Mouse (Mus musculus) large intestine, adult 2 months (tissue): ENCODE measurements around the gene Faf2. TPM values are rescaled to one million over a fixed set of nuclear protein-coding genes. Genes with fewer than 3 reads are reported as not detected.

ENCODE experiments used
- DNase-seq: peaks from one replicate; pipeline ENCODE4 v3.0.0-alpha.2; 2012; ENCODE audit warnings: low read depth, low spot score
- WGBS: fragments of 180-500 bp; shearing (Covaris S2); methylation state at CpG from one replicate; pipeline ENCODE4 v1.1.7; 2018; 5-methylcytosine and 5-hydroxymethylcytosine counted together
- polyA plus RNA-seq: library from polyadenylated mRNA; depleted of rRNA; stranded (reverse); fragments of >200 nt; gene quantifications from 2 replicates; pipeline ENCODE4 v1.2.3, GENCODE M21; 2012; rRNA removed

Gene Faf2
- polyA plus RNA-seq = 22.3 and 28.6 TPM in 2 replicates

DNA sequence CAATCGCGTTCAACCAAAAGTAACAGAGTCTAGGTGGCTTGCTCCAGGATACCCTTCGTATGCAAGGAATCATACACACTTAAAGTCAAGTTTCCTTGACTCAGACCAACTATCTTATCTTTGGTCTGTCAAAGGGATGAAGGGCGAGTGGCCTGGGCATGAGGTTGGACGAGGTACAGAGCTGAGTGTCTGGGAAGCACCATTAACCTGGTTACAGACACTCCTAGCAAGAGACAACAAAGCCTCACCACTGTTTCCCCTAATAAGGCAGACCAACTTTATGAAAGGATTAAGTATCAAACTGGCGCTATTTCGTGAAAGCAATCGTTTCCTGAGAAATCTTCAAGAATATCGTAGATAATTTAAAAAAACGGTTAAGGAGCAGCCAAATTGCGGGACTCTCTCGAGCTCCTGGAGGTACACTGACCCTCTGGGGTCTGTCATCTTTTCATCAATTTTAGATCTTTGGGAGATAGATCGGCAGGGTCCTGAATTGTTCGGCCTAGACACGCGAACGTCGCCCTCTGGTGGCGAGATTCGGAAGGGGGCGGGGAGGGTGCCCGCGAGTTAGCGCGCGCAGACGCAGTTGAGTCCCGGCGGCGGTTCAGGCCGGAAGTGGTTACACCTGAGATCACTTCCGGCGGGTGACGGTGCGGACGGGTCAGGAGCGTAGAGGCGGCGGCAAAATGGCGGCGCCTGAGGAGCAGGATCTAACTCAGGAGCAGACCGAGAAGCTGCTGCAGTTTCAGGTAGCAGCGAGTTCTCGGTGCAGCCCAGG, at the start of gene Faf2:
Gene Faf2 (plus strand): TSS at position 630 of the 778 bp plus-strand sequence.
- DNase-seq = peak; percentile 86
- 12% methylated on average over 44 of the region's 44 CpGs for WGBS

DNA sequence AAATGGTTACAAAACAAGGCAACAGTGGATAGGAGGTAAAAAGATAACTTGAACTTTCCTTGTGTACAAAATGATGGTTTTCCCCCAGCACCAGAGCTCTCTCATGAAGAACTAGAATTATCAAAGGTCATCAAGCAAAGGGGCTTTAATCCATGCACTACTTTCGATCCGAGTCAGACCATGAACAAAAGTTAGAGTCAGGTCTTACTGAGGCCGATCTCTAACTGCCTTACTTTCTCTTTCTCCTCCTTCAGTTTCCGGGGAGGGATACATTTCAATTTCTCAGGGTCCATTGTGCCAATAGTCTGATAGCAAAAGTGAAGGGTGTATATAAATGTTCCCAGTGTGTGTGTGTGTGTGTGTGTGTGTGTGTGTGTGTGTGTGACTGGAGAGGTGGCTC, 49.0 kb upstream of the Faf2 start:
- 89% methylated on average over 4 of the region's 4 CpGs for WGBS
- DNase-seq = no peak

DNA sequence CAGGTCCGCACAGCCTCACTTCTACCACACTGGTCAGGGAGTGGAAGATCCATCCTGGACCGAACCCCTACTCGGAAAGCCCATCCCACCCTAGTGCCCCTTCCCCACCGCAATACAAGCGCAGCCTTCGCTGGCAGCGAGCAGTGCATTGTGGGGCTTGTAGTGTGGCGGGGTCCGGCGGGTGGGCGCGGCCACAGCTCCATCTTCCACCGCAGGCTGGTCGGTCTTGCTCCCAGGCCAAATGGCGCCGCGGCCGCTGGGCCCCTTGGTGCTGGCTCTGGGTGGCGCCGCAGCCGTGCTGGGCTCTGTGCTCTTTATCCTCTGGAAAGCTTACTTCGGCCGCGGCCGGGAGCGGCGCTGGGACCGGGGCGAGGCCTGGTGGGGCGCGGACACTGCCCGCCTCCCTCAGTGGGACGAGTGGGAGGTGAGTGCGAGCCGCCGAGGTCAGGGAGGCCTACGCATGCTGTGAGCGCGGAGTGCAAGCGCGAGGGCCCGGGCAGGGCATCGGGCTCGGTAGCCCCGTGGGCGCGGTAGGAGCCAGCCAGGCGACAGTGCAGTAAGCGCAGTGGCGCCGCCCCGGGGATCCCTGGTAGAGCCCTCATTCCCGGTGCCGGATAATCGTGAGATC, 46.6 kb upstream of the Faf2 start, which contains the start of gene Arl10:
Gene Arl10 (plus strand): TSS at position 162 of the 628 bp plus-strand sequence.
- WGBS = under 1% methylated on average over 55 of the region's 55 CpGs
- DNase-seq = no peak

DNA sequence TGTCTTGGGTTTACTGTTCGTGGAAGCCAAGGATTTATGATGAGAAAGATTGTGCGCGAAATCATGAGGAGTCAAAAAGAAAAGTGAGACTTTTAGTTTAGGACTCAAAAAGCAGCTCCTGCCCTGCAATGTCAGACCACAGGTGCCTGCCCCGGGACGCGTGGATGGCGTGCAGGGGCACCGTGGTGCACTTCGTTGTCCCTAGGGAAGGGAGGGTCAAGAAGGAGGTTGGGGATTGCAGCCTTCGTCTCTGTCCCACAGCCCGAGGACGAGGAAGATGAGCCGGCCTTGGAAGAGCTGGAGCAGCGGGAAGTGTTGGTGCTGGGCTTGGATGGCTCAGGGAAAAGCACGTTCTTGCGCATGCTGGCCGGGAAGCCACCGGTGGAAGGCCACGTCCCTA, 46.1 kb upstream of the Faf2 start:
- no peak for DNase-seq
- WGBS = 1% methylated on average over 19 of the region's 19 CpGs

DNA sequence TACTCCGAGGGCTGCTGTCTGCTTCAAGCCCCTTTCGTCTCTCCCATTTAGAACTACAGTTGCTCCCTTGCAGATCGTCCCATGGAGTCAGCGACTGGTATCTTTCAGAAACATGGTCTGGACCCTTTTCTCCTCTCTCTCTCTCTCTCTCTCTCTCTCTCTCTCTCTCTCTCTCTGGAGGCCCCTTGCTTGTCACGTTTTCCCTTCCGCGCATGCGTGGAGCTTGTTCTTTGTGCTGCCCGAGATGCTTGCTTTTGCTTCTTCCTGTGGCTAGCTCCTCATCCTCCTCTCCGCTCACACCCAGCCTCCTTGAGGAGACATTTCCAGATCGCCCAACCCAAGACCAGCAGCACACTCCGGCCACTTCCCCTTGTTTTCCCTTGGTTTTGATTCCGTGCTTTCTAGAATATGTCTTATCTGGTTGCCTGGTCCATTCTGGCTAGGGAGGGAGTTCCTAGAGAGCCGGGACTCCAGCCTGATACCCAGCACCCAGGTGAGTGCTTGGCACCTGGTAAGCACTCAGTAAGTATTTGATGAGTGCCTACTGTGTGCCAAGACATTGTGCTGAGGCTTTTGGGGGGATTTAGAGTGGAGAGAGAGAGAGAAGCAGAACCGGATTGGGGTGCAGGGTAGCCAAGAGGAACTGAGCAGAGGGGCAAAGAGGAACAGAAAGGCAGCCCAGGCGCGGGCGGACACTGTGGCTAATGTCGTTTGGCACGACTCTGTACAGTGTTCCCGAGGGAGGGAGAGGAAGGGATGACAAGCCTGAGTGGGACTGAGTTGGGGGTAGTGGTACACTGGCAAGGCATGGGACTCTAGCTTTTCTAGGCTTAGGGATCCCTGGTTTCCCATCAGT, 43.7 kb upstream of the Faf2 start:
- no peak for DNase-seq
- WGBS = 84% methylated on average over 21 of the region's 21 CpGs

DNA sequence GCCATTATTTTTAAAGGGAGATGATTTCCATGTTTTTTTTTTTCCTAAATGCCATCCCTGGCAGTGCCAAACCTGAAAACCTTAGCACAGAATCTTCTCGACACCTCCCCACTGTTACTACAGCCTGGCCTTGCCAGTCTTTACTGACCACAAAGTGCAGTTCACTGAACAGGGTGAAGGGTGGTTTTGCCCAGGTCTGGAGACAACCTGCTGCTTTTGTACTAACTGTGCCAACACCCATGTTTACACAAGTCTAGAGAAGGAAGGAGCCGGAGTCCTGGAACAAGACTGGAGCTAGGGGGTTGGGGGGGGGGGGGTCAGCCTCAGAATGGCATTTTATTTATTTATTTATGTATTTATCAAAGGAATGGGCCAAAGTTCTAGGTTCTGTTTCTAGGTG, 40.2 kb upstream of the Faf2 start:
- DNase-seq = no peak
- 22% methylated on average over 2 of the region's 2 CpGs for WGBS

DNA sequence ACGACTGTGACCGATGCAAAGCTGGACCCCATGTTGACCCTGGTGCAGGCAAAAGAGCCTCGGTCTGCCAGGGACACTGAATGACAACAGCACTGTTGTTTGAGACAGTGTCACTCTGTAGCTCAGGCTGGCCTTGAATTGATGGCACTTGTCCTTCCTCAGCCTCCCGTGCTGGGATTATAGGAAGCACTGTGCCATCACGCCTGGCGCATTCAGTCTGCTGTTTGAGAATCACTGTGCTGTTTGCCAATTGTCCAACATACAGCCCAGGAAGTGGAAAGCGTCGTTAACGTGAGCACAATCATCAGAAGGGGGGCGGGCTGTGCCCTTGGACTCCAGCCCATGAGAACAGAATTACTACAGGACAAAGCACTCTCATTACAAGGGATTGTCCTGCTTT, 39.5 kb upstream of the Faf2 start:
- 33% methylated on average over 10 of the region's 10 CpGs for WGBS
- DNase-seq = no peak

DNA sequence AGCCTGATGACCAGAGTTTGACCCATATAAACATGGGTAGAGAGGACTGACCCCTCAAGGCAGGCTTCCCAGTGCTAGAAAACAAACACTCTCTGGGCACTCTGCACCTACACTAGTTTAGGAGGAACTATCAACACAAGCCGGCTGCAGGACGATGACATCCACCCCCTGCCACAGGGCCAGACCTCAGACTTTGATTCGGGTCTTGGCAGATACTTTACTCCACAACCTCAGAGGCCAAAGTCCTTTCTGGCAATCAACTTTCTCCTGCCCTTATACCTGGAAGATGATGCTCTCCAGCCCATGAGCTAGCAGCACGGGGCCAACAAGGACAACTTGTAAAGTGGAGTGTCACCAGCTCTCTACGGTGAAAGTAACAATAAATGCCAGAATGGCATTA, 38.7 kb upstream of the Faf2 start:
- WGBS = 33% methylated on average over 5 of the region's 5 CpGs
- no peak for DNase-seq

DNA sequence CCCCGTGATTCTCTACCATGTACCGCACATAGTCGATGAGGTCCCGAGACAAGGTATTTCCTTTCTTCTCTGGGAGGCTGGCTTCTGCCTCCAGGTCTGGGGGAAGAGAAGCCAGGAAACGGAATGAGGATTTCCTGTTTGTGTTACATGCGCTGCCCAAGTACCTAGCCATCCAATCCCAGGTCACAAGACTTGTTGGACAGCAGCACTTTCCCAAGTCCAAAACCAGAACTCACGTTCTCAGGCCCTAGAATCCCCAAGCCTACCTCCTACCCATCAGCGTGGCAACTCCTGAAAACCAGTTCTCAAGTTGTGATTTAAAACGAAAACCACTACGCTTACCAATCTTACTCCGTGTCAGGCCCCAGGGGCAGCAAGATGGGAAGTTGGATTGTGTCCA, 35.8 kb upstream of the Faf2 start:
- WGBS = 90% methylated on average over 11 of the region's 11 CpGs
- no peak for DNase-seq

DNA sequence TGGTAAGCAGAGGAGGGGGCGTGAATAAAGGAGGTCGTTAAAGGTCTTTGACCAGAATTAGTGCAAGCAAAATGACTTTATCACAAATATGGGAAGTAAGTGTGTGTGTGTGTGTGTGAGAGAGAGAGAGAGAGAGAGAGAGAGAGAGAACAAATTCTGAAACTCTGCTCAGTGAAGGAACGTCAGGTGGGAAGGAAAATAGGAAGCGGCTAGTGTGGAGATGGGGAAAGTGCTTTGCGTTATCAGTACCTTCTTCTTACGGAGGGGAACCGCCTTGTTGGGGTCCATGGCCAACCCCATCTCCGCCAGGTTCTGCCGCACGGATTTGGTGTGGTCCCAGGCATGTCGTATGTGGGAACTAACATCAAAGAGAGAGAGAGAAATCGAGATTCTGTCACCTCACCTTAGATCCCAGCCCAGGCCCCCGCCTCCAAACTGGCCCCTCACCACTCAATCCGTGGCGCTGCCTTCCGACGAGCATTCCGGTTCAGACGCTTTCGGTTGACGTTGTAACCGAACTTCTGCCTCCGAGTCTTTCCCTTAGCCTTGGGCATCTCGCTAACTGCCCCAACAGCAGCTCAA, 32.1 kb upstream of the Faf2 start:
- WGBS = under 1% methylated on average over 24 of the region's 24 CpGs
- DNase-seq = no peak

DNA sequence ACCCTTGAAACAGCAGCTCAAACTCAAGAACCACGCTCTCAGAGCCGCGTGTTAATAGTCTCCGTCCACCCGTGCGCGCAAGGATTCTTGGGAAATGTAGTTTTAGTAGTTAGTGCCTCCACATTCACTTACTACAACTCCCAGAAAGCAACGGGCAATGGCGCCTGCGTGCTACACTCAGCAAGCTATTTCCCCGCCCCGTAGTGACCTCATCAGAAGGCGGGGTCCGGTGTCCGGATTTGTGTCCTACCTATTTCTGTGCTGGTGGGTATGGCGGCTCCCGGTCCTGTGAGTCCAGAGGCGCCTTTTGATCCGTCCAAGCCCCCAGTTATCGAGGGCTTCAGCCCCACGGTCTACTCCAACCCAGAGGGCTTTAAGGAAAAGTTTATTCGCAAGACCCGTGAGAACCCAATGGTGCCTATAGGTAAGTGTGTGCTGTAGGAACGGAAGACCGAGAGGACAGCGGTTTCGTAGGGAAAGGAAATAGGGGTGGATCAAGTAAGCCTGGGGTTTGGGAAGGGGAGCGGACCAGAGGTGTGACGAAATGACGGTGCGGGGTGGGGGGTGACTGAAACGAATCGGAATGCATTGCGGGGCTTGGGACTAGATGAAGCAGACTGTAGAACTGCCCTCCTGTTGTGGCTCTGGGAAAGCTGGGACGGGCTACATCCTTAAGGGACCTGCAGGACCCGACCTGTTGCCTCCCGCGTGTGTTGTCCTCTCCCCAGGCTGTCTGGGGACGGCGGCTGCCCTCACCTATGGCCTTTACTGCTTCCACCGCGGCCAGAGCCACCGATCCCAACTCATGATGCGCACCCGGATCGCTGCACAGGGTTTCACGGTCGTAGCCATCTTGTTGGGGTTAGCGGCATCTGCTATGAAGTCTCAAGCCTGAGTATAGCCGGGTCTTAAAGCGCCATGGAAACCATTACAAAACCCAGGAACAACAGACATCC, 31.3 kb upstream of the Faf2 start, which contains the start of the genes Nop16 and Higd2a:
Gene Nop16 (minus strand): TSS at position 95 of the 956 bp plus-strand sequence.
Gene Higd2a (plus strand): TSS at position 212 of the 956 bp plus-strand sequence.
- WGBS = under 1% methylated on average over 51 of the region's 51 CpGs
- peak; percentile 99 for DNase-seq

DNA sequence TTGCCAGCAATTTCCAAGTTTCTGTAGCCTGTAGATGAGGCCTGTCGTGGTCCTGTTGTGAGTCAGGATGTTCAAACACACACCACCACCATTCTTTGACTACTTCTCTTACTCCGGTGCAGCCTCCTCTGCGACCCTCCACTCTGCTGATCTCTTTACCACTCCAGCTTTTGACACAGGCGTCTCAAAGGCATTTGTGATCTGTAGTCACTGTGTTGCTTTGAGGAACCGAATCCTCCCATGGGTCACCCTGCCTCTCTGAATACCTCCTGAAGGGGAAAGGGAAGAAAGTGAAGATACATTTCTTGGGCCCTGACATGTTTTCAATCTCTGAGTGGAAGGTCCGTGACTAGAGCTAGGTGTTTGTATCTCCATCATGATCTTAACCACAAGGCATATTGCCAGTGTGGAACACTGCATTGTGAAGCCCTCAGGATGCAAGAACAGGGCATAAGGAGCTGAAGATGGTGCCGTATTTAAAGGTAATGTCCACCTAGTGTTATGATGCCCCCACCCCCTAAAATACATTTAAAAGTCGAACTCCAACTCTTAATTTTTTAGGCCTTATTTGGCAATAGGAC, 29.7 kb upstream of the Faf2 start:
- 81% methylated on average over 8 of the region's 8 CpGs for WGBS
- DNase-seq = no peak

DNA sequence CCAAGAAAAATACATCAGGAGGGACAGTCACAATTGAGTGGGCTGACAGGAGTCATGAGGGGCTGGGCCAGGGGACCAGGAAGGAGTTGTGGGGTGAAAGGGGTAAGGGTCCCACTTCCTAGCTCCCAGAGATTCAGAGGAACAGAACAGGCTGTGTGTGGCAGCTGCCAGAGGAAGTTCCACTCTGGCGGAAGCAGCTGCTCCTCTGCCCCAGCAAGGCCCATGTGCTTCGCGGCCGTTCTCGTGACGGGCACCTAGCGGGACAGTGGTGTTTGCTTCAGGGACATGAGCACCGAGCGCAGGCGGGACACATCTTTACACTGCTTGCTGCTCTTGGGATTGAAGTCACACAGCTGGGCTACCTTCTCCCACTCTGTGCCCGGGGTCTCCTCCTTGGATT, 28.0 kb upstream of the Faf2 start:
- 85% methylated on average over 11 of the region's 11 CpGs for WGBS
- no peak for DNase-seq

DNA sequence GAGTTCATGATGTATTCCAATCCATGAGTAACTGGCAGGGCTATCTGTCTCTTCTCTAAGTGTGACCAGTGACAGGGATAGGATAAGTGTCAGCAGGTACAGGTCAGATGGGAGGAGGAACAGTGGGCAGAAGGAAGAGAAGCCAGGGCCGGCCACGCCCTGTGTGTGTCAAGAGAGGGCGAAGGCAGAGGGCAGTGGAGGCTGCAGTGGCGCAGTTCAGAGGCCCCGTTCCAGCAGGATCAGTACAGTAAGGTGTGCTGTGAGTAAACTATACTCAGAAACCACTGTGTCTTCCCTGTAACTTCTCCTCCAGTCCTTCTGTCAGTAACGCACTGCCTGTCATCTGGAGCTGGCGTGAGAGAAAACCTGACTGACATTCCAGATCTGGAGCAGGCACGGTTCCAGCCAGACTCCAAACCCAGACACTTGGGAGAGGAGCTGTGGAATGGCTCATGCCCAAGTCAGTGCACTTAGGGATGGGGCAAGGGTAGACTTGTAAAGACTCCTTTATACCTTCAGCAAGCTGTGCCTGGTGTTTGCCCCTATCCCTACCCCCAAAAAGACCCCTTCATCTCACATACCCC, 25.4 kb upstream of the Faf2 start:
- 40% methylated on average over 8 of the region's 8 CpGs for WGBS
- no peak for DNase-seq

DNA sequence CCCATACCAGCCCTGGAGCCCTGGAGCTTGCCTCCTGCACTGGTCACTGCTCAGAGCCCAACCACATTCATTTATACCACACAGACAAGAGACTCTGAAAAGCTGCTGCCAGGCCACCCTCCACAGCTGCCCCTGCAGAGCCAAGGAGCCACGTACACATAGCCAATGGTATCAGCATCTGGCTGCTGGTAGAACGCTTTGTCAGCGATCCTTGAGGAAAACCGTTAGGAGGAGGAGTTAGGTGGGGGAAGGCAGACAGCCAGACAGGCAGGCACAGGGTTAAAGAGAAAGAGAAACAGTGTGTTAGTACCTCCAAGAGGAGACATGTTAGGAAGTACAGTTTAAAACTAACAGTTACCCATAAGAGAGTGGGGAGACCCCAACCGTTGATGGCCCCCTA, 24.7 kb upstream of the Faf2 start:
- DNase-seq = no peak
- 60% methylated on average over 5 of the region's 5 CpGs for WGBS

DNA sequence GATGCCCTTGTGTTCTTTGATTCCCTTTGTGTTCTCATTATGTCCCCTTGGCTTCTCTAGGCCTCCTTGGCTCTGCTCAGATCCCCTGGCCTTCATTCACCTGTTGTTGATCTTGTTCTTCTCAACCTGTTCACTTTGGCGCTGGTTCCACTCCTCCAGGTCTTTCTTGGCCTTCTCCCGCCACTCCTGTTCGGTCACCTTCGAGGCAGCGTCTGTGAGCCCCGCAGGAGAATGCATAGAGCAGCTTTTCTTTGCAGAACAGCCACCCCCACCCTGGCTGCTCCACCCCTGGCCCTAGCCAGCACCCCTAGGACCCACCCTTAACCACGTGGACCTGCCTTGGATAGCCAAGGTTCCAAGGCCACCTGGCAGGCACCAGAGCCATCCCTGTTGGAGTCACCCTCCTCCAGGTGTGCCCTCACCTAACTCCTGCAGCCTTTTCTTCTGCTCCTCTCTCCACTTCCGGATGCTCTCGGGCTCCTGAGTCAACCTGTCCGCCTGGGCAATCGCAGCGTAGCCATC, 22.9 kb upstream of the Faf2 start:
- WGBS = 25% methylated on average over 12 of the region's 12 CpGs

DNA sequence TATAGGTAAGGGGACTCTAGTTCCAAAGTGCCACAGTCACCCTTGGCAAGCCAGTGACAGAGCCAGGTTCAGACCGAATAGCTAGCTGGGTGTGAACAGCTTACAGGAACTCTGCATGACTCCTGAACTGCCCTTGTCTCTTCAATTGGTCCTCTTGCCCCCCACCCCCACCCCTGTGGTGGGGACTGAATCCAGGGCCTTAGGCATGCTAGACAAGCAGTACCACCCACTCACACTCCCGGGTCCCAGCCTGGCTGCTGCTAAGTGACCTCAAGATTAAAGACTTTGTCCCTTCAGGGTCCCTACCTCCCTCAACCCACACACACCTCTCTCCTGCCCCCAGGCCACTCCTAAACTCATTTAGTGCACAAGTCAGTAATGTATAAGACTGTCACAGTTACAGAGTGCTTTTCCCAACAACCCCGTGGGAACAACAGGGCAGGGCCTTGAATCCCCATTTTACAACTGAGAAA, 18.9 kb upstream of the Faf2 start:
- WGBS = 17% methylated on average over 3 of the region's 3 CpGs
- no peak for DNase-seq

More for the DNA sequence above, 22.9 kb upstream of the Faf2 start:
- DNase-seq = no peak

DNA sequence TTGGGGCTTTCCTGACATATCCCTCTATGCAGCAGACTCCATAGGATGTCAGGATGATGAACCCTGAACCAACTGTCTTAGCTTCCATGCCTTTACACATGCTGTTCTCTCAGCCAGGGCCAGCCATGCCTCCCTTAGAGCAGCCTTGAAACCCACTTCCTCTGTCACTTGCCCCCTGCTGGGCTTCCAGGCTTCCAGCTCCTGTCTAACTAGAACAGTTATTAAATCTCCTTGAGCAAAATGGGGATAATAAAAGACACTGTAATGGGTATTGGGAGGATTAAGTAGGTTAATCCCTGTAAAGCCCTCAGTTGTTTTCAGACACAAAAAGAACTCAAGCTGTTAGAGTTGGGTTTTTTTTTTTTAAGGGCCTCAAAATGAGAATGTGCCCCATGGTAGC, 18.1 kb upstream of the Faf2 start:
- no peak for DNase-seq
